Mouse (Mus musculus) T-cell, adult 66 days (primary cell): Measurements from ENCODE around the gene Raly. TPM values are rescaled to one million over a fixed set of nuclear protein-coding genes. Genes with fewer than 3 reads are reported as not detected.

Source experiments
- total RNA-seq, 2 experiments: library from RNA; stranded (reverse); gene quantifications; 3 replicates in 1 of 2; 4 replicates in 1 of 2; pipeline ENCODE4 v1.2.4; 2023

Raly gene
- total RNA-seq = 100 to 1,000 TPM; 249 to 254 TPM

GRCm38 (mm10) chr2:154790656-154791483 lies at the start of gene Raly, which contains the start of gene a:
Gene Raly, plus strand, starts transcription at chr2:154791096.
Gene a, plus strand, starts transcription at chr2:154791402.

GRCm38 (mm10) chr2:154769930-154770329 lies 21.0 kb upstream of the Raly start, which contains the start of gene Gm14214:
Gene Gm14214, minus strand, starts transcription at chr2:154770030.

GRCm38 (mm10) chr2:154892201-154893044 lies 101.5 kb downstream of the Raly start, which contains the start of gene Eif2s2:
Gene Eif2s2, minus strand, starts transcription at chr2:154892935.

Other genes starting within 250 kb of the Raly start
- 1 to 10 TPM; 1.8 to 3.5 TPM for gene 1700003F12Rik, start 244.0 kb upstream of the Raly start, total RNA-seq
- 1 to 10 TPM; 1.1 to 2.8 TPM for gene Actl10, start 239.3 kb upstream of the Raly start, total RNA-seq
- gene Necab3, start 232.2 kb upstream of the Raly start, total RNA-seq = under 1 TPM; 0.86 to 0.96 TPM
- gene E2f1, start 221.2 kb upstream of the Raly start, total RNA-seq = 1 to 10 TPM; 1.6 to 4.3 TPM
- gene Pxmp4, start 187.4 kb upstream of the Raly start, total RNA-seq = 10 to 100 TPM in 1 of 2 experiments, 1 to 10 TPM in 1; 8.7 to 11.1 TPM
- gene Zfp341, start 177.8 kb upstream of the Raly start, total RNA-seq = 1 to 10 TPM; 7.7 to 7.8 TPM
- gene 4930519P11Rik, start 177.7 kb upstream of the Raly start, total RNA-seq = 1 to 10 TPM; 1.3 to 1.8 TPM
- gene Chmp4b, start 139.4 kb upstream of the Raly start, total RNA-seq = 100 to 1,000 TPM; 151 to 184 TPM
- gene Gm14214, start 21.1 kb upstream of the Raly start, total RNA-seq = not detected
- gene a, start 306 bp downstream of the Raly start, total RNA-seq = not detected
- gene Eif2s2, start 101.8 kb downstream of the Raly start, total RNA-seq = 100 to 1,000 TPM in 1 of 2 experiments, 10 to 100 TPM in 1; 92.9 to 101 TPM
- not detected for gene Gm14226, start 227.2 kb downstream of the Raly start, total RNA-seq